ENCODE assay signal across 10 mouse cellular contexts in the genomic region with DNA sequence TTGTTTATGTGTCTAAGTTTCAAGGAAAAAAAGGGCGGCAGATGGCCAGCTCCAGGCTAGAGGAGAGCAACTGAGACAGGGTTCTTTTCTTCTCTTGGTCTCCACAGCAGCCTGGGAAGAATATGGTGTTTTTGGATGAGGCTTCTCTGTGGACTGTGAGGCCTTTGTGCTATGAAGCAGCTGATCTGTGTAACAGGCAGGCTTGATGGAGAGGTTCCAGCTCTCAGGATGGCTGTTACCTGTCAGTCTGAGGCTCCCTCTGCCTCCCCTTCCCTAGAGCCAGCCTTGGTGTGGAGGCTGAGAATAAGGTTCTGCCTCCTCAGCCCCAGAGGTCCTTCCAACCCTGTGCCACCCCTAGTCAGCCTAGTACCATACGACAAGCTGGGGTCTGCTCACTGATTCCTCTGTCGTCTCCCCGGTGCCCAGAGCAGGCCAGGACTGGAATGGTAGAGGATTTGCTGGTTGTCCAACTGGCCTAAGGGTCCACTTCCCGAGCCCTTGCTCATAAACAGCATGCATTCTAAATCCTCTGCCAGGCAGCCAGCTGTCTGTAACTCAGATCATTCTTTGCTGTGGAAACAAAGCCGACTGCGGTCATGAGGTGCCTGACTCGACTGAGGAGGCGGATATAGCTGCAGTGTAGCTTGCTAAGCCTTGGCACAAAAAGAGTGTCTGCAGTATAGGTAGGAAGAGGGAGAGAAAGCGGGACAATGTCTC.
DNase-seq lines count a peak whose midpoint lies in the region; ATAC-seq and TF ChIP-seq lines count a peak whose summit lies in the region.
"Had no signal": no experiment of that assay in that cellular context is flagged by ENCODE, and none has a peak within 500 bp of the region (broad histone marks: within the 10 kb centered on the region; RNA-seq: fewer than 3 reads in every experiment).

No protein-coding gene starts in this region.

- 68% methylated on average over 10 of the region's 10 CpGs for WGBS in forebrain, embryonic 11.5 days
- 71% methylated on average over 10 of the region's 10 CpGs for WGBS in intestine, postnatal 0 days
- WGBS in neural tube, embryonic 15.5 days, result 50% methylated on average over 10 of the region's 10 CpGs

- peak; percentile 16; the same call in 1 of the 2 replicates for ATAC-seq in forebrain, embryonic 11.5 days (replicated peaks; ENCODE audit: low FRiP score)
- ATAC-seq in intestine, postnatal 0 days, result no peak
- peak; percentile 37; the same call in 1 of the 2 replicates for ATAC-seq in neural tube, embryonic 15.5 days (ENCODE audit: low FRiP score)

- no peak overlapping the region for H3K9ac ChIP-seq in forebrain, embryonic 11.5 days (ENCODE audit: low read length)
- H3K9ac ChIP-seq in intestine, postnatal 0 days (ENCODE audit: low read depth, low read length), result no peak overlapping the region
- no peak overlapping the region for H3K9ac ChIP-seq in neural tube, embryonic 15.5 days (replicated peaks)

- H3K9me3 ChIP-seq in forebrain, embryonic 11.5 days (ENCODE audit: control insufficient read depth, low read length), result no peaks in the 10 kb centered on the region
- H3K9me3 ChIP-seq in intestine, postnatal 0 days (ENCODE audit: control insufficient read depth), result no peaks in the 10 kb centered on the region
- H3K9me3 ChIP-seq in neural tube, embryonic 15.5 days (replicated peaks), result no peaks in the 10 kb centered on the region

- DNase-seq in left cerebral cortex, postnatal 4 days, result peak; percentile 69
- DNase-seq in left cerebral cortex, adult 18-20 months (ENCODE audit: low spot score in 2 of 2), result no peak
- DNase-seq in forebrain, embryonic 11.5 days (ENCODE audit: low spot score), result no peak
- no peak for DNase-seq in ovary, adult 18-20 months (ENCODE audit: low spot score)
- DNase-seq in thymus, postnatal 36 days, result no peak
- DNase-seq in urinary bladder, postnatal 25 days (ENCODE audit: low spot score), result no peak

- no peak overlapping the region for H3K27ac ChIP-seq in forebrain, embryonic 11.5 days (ENCODE audit: low read depth, low read length)
- 0 out of 2 replicates have a peak overlapping the region, but pooled peaks have one; percentile 42 for H3K27ac ChIP-seq in intestine, postnatal 0 days (ENCODE audit: low read depth, low read length)
- peak overlapping the region; percentile 54 for H3K27ac ChIP-seq in neural tube, embryonic 15.5 days (replicated peaks)

- H3K36me3 ChIP-seq in forebrain, embryonic 11.5 days (ENCODE audit: control insufficient read depth, insufficient read depth, low read length), result no peaks in the 10 kb centered on the region
- no peaks in the 10 kb centered on the region for H3K36me3 ChIP-seq in intestine, postnatal 0 days (ENCODE audit: control insufficient read depth, insufficient read depth)
- H3K36me3 ChIP-seq in neural tube, embryonic 15.5 days, result no peaks in the 10 kb centered on the region

- no peak overlapping the region for H3K4me3 ChIP-seq in forebrain, embryonic 11.5 days (ENCODE audit: low read depth, low read length)
- H3K4me3 ChIP-seq in intestine, postnatal 0 days (ENCODE audit: low read depth, low read length), result no peak overlapping the region
- no peak overlapping the region for H3K4me3 ChIP-seq in neural tube, embryonic 15.5 days (replicated peaks)
- H3K4me3 ChIP-seq: myocyte had no signal

- H3K27me3 ChIP-seq in forebrain, embryonic 11.5 days (ENCODE audit: control insufficient read depth, insufficient read depth, low read length), result no peaks in the 10 kb centered on the region
- H3K27me3 ChIP-seq in intestine, postnatal 0 days (replicated peaks; ENCODE audit: control insufficient read depth, insufficient read depth, low read length), result no peaks in the 10 kb centered on the region
- H3K27me3 ChIP-seq in neural tube, embryonic 15.5 days (replicated peaks), result no peaks in the 10 kb centered on the region

- H3K4me1 ChIP-seq in forebrain, embryonic 11.5 days (replicated peaks; ENCODE audit: control insufficient read depth, insufficient read depth, low read length), result peaks cover 3% of the 10 kb centered on the region; the same call in 1 of the 2 replicates
- no peaks in the 10 kb centered on the region; the same call in 1 of the 2 replicates for H3K4me1 ChIP-seq in intestine, postnatal 0 days (replicated peaks; ENCODE audit: control insufficient read depth, insufficient read depth, low read length)
- peaks cover 39% of the 10 kb centered on the region for H3K4me1 ChIP-seq in neural tube, embryonic 15.5 days

- no peak for TF ChIP-seq CTCF in intestine, postnatal 0 days (IDR thresholded peaks at IDR 0.05; ENCODE audit: low read depth)

- H3K4me2 ChIP-seq in forebrain, embryonic 11.5 days (ENCODE audit: low read depth, low read length, severe bottlenecking), result no peak overlapping the region
- H3K4me2 ChIP-seq in intestine, postnatal 0 days (replicated peaks; ENCODE audit: low read depth), result no peak overlapping the region
- no peak overlapping the region for H3K4me2 ChIP-seq in neural tube, embryonic 15.5 days
- H3K4me2 ChIP-seq: liver, embryonic 11.5 days had no signal

- intact Hi-C loops in left cerebral cortex, postnatal 4 days (cut with DNase I), result no loop called here
